Mouse (Mus musculus): ENCODE results near the gene Hmgcr.

- TF ChIP-seq GATA1 (IDR thresholded peaks at IDR 0.05; ENCODE audit: borderline replicate concordance, low read length): no peak
- TF ChIP-seq FLI1 (IDR thresholded peaks at IDR 0.05; ENCODE audit: low read length): no peak
Measured at GRCm38 (mm10) chr13:96716311-96716710, 45.6 kb upstream of the Hmgcr start.

All from megakaryocyte, embryonic 14.5 days (primary cell).